Mouse (Mus musculus): Measurements from ENCODE around the gene Crxos. TPM values are rescaled to one million over a fixed set of nuclear protein-coding genes. Genes with fewer than 3 reads are reported as not detected.

The Crxos gene
- polyA plus RNA-seq, 1 experiment from 2014 or later = not detected

DNA sequence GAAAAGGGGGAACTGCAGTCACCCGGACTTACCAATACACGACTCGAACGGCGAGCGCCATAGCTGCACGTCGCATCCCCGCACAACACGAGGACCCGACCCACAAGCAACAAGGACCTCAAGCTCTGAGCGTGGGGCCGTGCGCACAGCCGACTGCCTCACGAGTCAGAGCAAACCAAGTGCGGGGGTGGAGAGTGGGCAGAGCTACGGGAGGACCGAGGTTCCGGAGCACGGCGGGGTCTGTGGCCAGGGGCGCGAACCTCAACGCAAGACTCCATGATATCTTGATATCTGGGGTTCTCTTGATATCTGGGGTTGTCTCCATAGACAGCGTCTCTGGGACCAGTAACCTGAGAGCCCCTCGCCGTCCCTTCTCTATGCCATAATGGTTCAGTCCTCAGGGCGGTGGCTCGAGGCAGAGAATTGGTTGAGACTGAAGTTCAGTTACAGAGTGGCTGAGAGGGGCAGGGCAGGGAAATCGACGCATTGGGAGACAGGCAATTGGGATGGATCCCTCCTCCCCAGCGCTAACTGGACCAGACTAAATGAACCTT, 39.9 kb downstream of the Crxos start, which contains the start of gene Selenow:
Selenow (minus strand) TSS at position 183 of the 554 bp plus-strand sequence.
- DNase-seq (ENCODE audit: low spot score) (peak; percentile 95), ATAC-seq (replicated peaks; ENCODE audit: insufficient number of reproducible peaks, low FRiP score, low TSS enrichment, low read depth) (peak; percentile 93)
- peak within 1 kb of the TSS; percentile 69 for H3K4me2 ChIP-seq (ENCODE audit: low read depth, low read length)
- WGBS = under 1% methylated on average over 33 of the region's 33 CpGs
- no peaks in the 10 kb centered on the region for H3K4me1 ChIP-seq (ENCODE audit: control insufficient read depth, insufficient read depth, low read length)
- peak within 1 kb of the TSS; percentile 68 for H3K27ac ChIP-seq (replicated peaks; ENCODE audit: low read depth, low read length)
- peak within 1 kb of the TSS; percentile 80 for H3K9ac ChIP-seq (replicated peaks; ENCODE audit: low read length)
- H3K27me3 ChIP-seq (ENCODE audit: control insufficient read depth, insufficient read depth, low read length) = no peaks in the 10 kb centered on the region
- H3K36me3 ChIP-seq (replicated peaks; ENCODE audit: control insufficient read depth, insufficient read depth, low read depth, low read length) = peaks cover 15% of the 10 kb centered on the region
- H3K9me3 ChIP-seq (replicated peaks; ENCODE audit: control insufficient read depth, low read length) = no peaks in the 10 kb centered on the region
- H3K4me3 ChIP-seq (ENCODE audit: low read depth, low read length) = peak within 1 kb of the TSS; percentile 70

DNA sequence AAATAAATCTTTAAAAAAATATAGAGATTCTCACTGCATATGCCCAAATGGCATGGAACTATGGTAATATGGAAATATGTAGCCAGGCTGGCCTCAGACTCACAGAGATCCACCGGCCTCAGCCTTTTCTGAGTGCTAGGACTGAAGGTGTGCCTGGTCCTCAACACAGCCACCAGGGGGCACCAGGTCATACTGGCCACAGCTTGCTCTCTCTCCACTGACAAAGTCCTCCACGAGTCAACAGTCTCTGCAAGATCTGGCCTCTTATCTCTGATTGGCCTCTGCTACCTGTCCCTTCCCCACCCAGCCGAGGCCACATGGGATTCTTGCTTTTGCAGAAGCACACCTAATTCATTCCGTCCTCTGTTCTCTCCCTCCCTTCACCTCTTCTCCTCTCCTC, 47.5 kb downstream of the Crxos start:
- H3K36me3 ChIP-seq (replicated peaks; ENCODE audit: control insufficient read depth, insufficient read depth, low read depth, low read length) = no peaks in the 10 kb centered on the region
- peak; percentile 56 for DNase-seq (ENCODE audit: low spot score)
- H3K4me2 ChIP-seq (ENCODE audit: low read depth, low read length) = no peak overlapping the region
- H3K9me3 ChIP-seq (replicated peaks; ENCODE audit: control insufficient read depth, low read length) = no peaks in the 10 kb centered on the region
- WGBS = 39% methylated on average over 4 of the region's 4 CpGs
- H3K27me3 ChIP-seq (ENCODE audit: control insufficient read depth, insufficient read depth, low read length) = no peaks in the 10 kb centered on the region
- ATAC-seq (replicated peaks; ENCODE audit: insufficient number of reproducible peaks, low FRiP score, low TSS enrichment, low read depth) = no peak
- H3K4me1 ChIP-seq (ENCODE audit: control insufficient read depth, insufficient read depth, low read length) = no peaks in the 10 kb centered on the region
- no peak overlapping the region for H3K4me3 ChIP-seq (ENCODE audit: low read depth, low read length)
- H3K9ac ChIP-seq (replicated peaks; ENCODE audit: low read length) = no peak overlapping the region
- no peak overlapping the region for H3K27ac ChIP-seq (replicated peaks; ENCODE audit: low read depth, low read length)

DNA sequence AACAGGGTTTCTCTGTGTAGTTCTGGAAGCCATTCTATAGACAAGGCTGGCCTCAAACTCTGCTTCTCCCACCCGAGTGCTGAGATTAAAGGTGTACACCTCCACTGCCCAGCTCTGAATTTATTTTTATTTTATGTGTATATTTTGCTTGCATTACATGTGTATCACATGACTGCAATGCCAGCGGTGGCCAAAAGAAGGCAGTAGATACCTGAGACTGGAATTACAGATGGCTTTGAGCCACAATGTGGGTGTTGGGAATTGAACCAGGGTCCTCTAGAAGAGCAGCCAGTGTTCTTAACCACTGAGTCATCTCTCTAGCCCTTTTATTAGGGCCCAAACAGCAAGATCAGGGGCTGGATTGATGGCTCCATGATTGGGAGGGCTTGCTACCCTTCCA, 48.1 kb downstream of the Crxos start:
- Histone ChIP-seq H3K27ac (replicated peaks; ENCODE audit: low read depth, low read length) (no peak overlapping the region), H3K9ac (replicated peaks; ENCODE audit: low read length) (no peak overlapping the region), H3K4me2 (ENCODE audit: low read depth, low read length) (no peak overlapping the region), H3K9me3 (replicated peaks; ENCODE audit: control insufficient read depth, low read length) (no peaks in the 10 kb centered on the region), H3K4me1 (ENCODE audit: control insufficient read depth, insufficient read depth, low read length) (no peaks in the 10 kb centered on the region), H3K4me3 (ENCODE audit: low read depth, low read length) (no peak overlapping the region), H3K27me3 (ENCODE audit: control insufficient read depth, insufficient read depth, low read length) (no peaks in the 10 kb centered on the region), H3K36me3 (replicated peaks; ENCODE audit: control insufficient read depth, insufficient read depth, low read depth, low read length) (no peaks in the 10 kb centered on the region)
- WGBS = 64% methylated on average over 2 of the region's 2 CpGs
- no peak for ATAC-seq (replicated peaks; ENCODE audit: insufficient number of reproducible peaks, low FRiP score, low TSS enrichment, low read depth)
- no peak for DNase-seq (ENCODE audit: low spot score)

GRCm38 (mm10) chr7:15931635-15932034, 49.2 kb downstream of the Crxos start:
- ATAC-seq (replicated peaks; ENCODE audit: insufficient number of reproducible peaks, low FRiP score, low TSS enrichment, low read depth) (no peak), DNase-seq (ENCODE audit: low spot score) (no peak)
- H3K4me2 ChIP-seq (ENCODE audit: low read depth, low read length) = no peak overlapping the region
- 78% methylated on average over 3 of the region's 3 CpGs for WGBS
- H3K27ac ChIP-seq (replicated peaks; ENCODE audit: low read depth, low read length) = no peak overlapping the region
- no peak overlapping the region for H3K4me3 ChIP-seq (ENCODE audit: low read depth, low read length)
- no peaks in the 10 kb centered on the region for H3K4me1 ChIP-seq (ENCODE audit: control insufficient read depth, insufficient read depth, low read length)
- H3K9me3 ChIP-seq (replicated peaks; ENCODE audit: control insufficient read depth, low read length) = no peaks in the 10 kb centered on the region
- H3K27me3 ChIP-seq (ENCODE audit: control insufficient read depth, insufficient read depth, low read length) = no peaks in the 10 kb centered on the region
- H3K9ac ChIP-seq (replicated peaks; ENCODE audit: low read length) = no peak overlapping the region
- no peaks in the 10 kb centered on the region for H3K36me3 ChIP-seq (replicated peaks; ENCODE audit: control insufficient read depth, insufficient read depth, low read depth, low read length)

DNA sequence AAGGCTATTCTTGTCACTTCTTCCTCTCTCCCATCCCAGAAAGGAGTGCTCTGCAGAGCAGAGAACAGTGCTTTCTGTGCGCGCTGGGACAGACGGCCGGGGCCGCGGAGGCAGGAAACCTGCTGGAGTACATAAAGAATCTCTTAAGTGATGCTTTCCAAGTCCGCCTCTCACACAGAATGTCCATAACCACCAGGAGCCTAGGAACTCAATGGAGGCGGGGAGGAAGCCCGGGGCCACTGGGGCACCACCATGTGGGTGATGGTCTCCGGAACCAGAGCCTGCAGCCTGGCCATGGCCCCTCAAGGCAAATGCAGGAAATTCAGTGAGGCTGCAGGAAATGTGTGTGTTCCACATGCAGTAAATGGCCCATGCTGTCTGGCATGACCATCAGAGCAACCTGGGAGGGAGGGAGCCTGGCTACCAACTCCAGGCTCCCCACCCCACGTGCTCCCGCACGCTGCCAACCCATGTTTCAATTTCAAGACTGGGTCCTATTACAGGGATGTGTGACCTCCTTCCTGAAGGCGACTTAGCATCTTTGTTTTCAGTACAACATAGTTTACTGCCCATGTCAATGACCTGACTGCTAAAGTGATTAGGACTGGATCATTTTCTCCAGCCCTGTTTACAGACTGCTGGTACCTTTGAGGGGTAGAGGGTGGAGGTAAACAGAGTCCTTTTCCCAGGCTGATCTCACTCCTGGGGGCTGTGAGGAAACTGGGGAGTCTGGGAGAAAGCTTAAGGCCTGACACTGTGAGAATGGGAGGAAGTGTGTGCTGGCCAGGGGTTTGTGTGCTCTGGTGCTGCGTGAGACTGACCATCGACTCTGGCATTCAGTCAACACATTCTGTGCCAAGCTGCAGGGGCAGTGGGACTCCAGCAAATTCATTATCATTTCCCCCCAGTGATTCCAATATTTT, 51.3 kb downstream of the Crxos start:
- WGBS = 56% methylated on average over 16 of the region's 16 CpGs
- Histone ChIP-seq H3K4me2 (ENCODE audit: low read depth, low read length) (no peak overlapping the region), H3K9ac (replicated peaks; ENCODE audit: low read length) (no peak overlapping the region), H3K36me3 (replicated peaks; ENCODE audit: control insufficient read depth, insufficient read depth, low read depth, low read length) (peaks cover 12% of the 10 kb centered on the region), H3K27ac (replicated peaks; ENCODE audit: low read depth, low read length) (no peak overlapping the region), H3K9me3 (replicated peaks; ENCODE audit: control insufficient read depth, low read length) (no peaks in the 10 kb centered on the region), H3K27me3 (ENCODE audit: control insufficient read depth, insufficient read depth, low read length) (no peaks in the 10 kb centered on the region), H3K4me3 (ENCODE audit: low read depth, low read length) (no peak overlapping the region), H3K4me1 (ENCODE audit: control insufficient read depth, insufficient read depth, low read length) (no peaks in the 10 kb centered on the region)
- ATAC-seq (replicated peaks; ENCODE audit: insufficient number of reproducible peaks, low FRiP score, low TSS enrichment, low read depth) = no peak
- DNase-seq (ENCODE audit: low spot score) = no peak

GRCm38 (mm10) chr7:15937491-15937890, 55.1 kb downstream of the Crxos start:
- Histone ChIP-seq H3K4me1 (ENCODE audit: control insufficient read depth, insufficient read depth, low read length) (no peaks in the 10 kb centered on the region), H3K9me3 (replicated peaks; ENCODE audit: control insufficient read depth, low read length) (no peaks in the 10 kb centered on the region), H3K27me3 (ENCODE audit: control insufficient read depth, insufficient read depth, low read length) (no peaks in the 10 kb centered on the region), H3K36me3 (replicated peaks; ENCODE audit: control insufficient read depth, insufficient read depth, low read depth, low read length) (peaks cover 28% of the 10 kb centered on the region), H3K4me2 (ENCODE audit: low read depth, low read length) (no peak overlapping the region), H3K27ac (replicated peaks; ENCODE audit: low read depth, low read length) (no peak overlapping the region), H3K4me3 (ENCODE audit: low read depth, low read length) (no peak overlapping the region), H3K9ac (replicated peaks; ENCODE audit: low read length) (no peak overlapping the region)
- DNase-seq (ENCODE audit: low spot score) (no peak), ATAC-seq (replicated peaks; ENCODE audit: insufficient number of reproducible peaks, low FRiP score, low TSS enrichment, low read depth) (no peak)
- 89% methylated on average over 5 of the region's 5 CpGs for WGBS

- WGBS = 92% methylated on average over 3 of the region's 3 CpGs
- Histone ChIP-seq H3K4me1 (ENCODE audit: control insufficient read depth, insufficient read depth, low read length) (no peaks in the 10 kb centered on the region), H3K27ac (replicated peaks; ENCODE audit: low read depth, low read length) (no peak overlapping the region), H3K4me3 (ENCODE audit: low read depth, low read length) (no peak overlapping the region), H3K27me3 (ENCODE audit: control insufficient read depth, insufficient read depth, low read length) (no peaks in the 10 kb centered on the region), H3K9ac (replicated peaks; ENCODE audit: low read length) (no peak overlapping the region), H3K36me3 (replicated peaks; ENCODE audit: control insufficient read depth, insufficient read depth, low read depth, low read length) (peaks cover 28% of the 10 kb centered on the region), H3K4me2 (ENCODE audit: low read depth, low read length) (no peak overlapping the region), H3K9me3 (replicated peaks; ENCODE audit: control insufficient read depth, low read length) (no peaks in the 10 kb centered on the region)
- DNase-seq (ENCODE audit: low spot score) (no peak), ATAC-seq (replicated peaks; ENCODE audit: insufficient number of reproducible peaks, low FRiP score, low TSS enrichment, low read depth) (no peak)
Measured at GRCm38 (mm10) chr7:15938621-15939020, 56.2 kb downstream of the Crxos start.

DNA sequence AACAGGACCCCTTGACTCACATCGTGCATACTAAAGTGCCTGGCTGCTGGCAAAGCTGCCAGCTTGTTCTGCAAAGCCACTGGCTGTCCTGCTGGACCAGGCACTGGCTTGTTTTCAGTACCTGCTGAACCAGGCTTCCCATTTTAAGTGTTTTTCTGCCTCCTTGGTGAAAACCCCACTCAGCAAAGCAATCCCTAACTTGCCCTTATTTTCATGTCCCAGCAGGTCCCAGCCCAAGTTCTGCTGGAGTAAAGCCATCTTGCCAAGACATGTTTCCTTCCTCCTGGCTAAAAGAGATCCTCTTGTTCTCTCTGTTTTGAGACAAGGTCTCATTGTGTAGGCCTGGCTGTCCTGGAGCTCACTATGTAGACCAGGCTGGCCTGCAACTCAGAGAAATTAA, 61.9 kb downstream of the Crxos start:
- no peaks in the 10 kb centered on the region for H3K9me3 ChIP-seq (replicated peaks; ENCODE audit: control insufficient read depth, low read length)
- ATAC-seq (replicated peaks; ENCODE audit: insufficient number of reproducible peaks, low FRiP score, low TSS enrichment, low read depth) (no peak), DNase-seq (ENCODE audit: low spot score) (no peak)
- no peak overlapping the region for H3K4me2 ChIP-seq (ENCODE audit: low read depth, low read length)
- H3K4me3 ChIP-seq (ENCODE audit: low read depth, low read length) = no peak overlapping the region
- WGBS = 90% methylated on average over 1 of the region's 1 CpGs
- no peak overlapping the region for H3K27ac ChIP-seq (replicated peaks; ENCODE audit: low read depth, low read length)
- H3K36me3 ChIP-seq (replicated peaks; ENCODE audit: control insufficient read depth, insufficient read depth, low read depth, low read length) = peaks cover 14% of the 10 kb centered on the region
- no peaks in the 10 kb centered on the region for H3K27me3 ChIP-seq (ENCODE audit: control insufficient read depth, insufficient read depth, low read length)
- no peak overlapping the region for H3K9ac ChIP-seq (replicated peaks; ENCODE audit: low read length)
- peaks cover 3% of the 10 kb centered on the region; the same call in 1 of the 2 replicates for H3K4me1 ChIP-seq (ENCODE audit: control insufficient read depth, insufficient read depth, low read length)
